Mouse (Mus musculus) intestine, postnatal 0 days (tissue): ENCODE results near the gene Nol12. TPM values are rescaled to one million over a fixed set of nuclear protein-coding genes. Genes with fewer than 3 reads are reported as not detected.

Experiments
- ATAC-seq: fragments of 200-750 bp; cut with Nextera tagmentation; 2 replicates; pipeline ENCODE4 v1.8.0; 2017; ENCODE audit warnings: mild to moderate bottlenecking, moderate TSS enrichment, moderate library complexity
- H3K27ac ChIP-seq: fragments of 300-500 bp; sonication (generic); 2 replicates; pipeline ENCODE4 v1.5.1; 2014; ENCODE audit warnings: mild to moderate bottlenecking, low read depth, low read length, moderate library complexity
- H3K27me3 ChIP-seq: fragments of 300-500 bp; sonication (generic); replicated peaks from 2 replicates; pipeline ENCODE4 v1.6.1; 2014; ENCODE audit warnings: low read length, mixed read lengths; ENCODE audit not compliant: control insufficient read depth, insufficient read depth
- H3K36me3 ChIP-seq: fragments of 300-500 bp; sonication (generic); 2 replicates; pipeline ENCODE4 v1.6.1; 2014; ENCODE audit warnings: mild to moderate bottlenecking, moderate library complexity; ENCODE audit not compliant: control insufficient read depth, insufficient read depth
- H3K4me1 ChIP-seq: fragments of 300-500 bp; sonication (generic); replicated peaks from 2 replicates; pipeline ENCODE4 v1.6.1; 2014; ENCODE audit warnings: antibody characterized with exemption, low read length, mixed read lengths; ENCODE audit not compliant: control insufficient read depth, insufficient read depth
- H3K4me2 ChIP-seq: fragments of 300-500 bp; sonication (generic); replicated peaks from 2 replicates; pipeline ENCODE4 v1.6.1; 2014; ENCODE audit warnings: low read depth, mild to moderate bottlenecking, moderate library complexity
- H3K4me3 ChIP-seq: fragments of 300-500 bp; sonication (generic); 2 replicates; pipeline ENCODE4 v1.5.1; 2014; ENCODE audit warnings: low read depth, low read length
- H3K9ac ChIP-seq: fragments of 300-500 bp; sonication (generic); 2 replicates; pipeline ENCODE4 v1.6.1; 2014; ENCODE audit warnings: mild to moderate bottlenecking, low read depth, low read length
- H3K9me3 ChIP-seq: fragments of 300-500 bp; sonication (generic); 2 replicates; pipeline ENCODE4 v1.6.1; 2016; ENCODE audit warnings: mixed run types; ENCODE audit not compliant: control insufficient read depth
- CTCF ChIP-seq: sonication (generic); IDR thresholded peaks from 2 replicates; pipeline ENCODE4 v1.5.1; 2016; ENCODE audit warnings: low read depth, mild to moderate bottlenecking, control low read depth, antibody characterized with exemption, moderate library complexity
- WGBS: fragments of 180-500 bp; shearing (Covaris S2); extraction: QIAGEN DNeasy Blood & Tissue Kit; methylation state at CpG from one replicate; pipeline ENCODE4 v1.1.7; 2014; 5-methylcytosine and 5-hydroxymethylcytosine counted together
- polyA plus RNA-seq: library from polyadenylated mRNA; unstranded; fragments of >200 nt; fragmentation: Nextera tagmentation; extraction: Ambion mirVana; gene quantifications from 2 replicates; pipeline ENCODE4 v1.2.1, GENCODE M21; 2015

The Nol12 gene
- polyA plus RNA-seq, 1 experiment from 2014 or later, result 24.8 TPM

DNA sequence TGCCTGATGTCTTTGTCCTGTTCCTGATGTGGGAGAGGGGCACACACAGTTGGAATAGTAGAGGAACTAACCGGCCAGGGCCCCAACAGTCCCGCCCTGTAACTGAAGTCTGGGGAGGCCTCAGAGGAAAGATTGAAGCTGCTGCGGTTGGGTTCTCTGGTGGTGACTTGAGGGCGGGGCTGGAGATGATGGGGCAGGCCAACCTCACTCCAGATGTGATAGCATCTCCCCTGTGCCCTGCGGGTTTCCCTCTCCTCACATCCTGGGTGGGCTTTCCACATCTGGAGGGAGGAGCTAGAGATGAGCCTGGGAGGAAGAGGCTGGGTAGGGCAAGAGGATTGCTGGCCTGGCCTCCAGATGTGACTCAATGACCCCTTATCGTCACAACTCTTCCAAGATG is 11.1 kb upstream of the Nol12 start:
- Histone ChIP-seq H3K9me3 (no peaks in the 10 kb centered on the region), H3K4me3 (no peak overlapping the region), H3K9ac (no peak overlapping the region), H3K27ac (no peak overlapping the region), H3K4me2 (no peak overlapping the region), H3K36me3 (no peaks in the 10 kb centered on the region; the same call in none of the 2 replicates), H3K27me3 (no peaks in the 10 kb centered on the region), H3K4me1 (peaks cover 6% of the 10 kb centered on the region; the same call in 1 of the 2 replicates)
- WGBS, result 46% methylated on average over 6 of the region's 6 CpGs
- no peak for TF ChIP-seq CTCF
- ATAC-seq, result no peak

DNA sequence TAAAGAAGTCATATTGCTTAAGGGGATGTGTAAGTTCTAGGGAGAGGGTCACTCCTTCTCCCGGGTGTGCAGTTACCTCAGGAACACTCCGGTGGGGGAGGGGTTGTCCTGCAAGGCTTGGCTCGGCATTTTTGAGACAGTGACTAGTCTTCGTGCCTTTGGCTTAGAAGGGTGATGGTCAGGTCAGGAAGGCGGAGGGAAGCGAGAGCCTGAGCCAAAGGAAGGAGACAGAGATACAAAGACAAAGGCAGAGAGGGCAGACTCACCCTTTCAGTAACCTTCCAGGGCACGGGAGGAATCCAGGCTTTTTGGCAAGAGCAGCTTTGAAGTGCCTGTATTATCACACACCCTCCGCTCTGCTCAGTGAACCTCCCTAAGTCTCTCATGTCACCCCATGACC is 9.6 kb upstream of the Nol12 start:
- no peak overlapping the region for H3K4me3 ChIP-seq
- peak overlapping the region; percentile 58; the same call in 1 of the 2 replicates for H3K27ac ChIP-seq
- no peaks in the 10 kb centered on the region for H3K27me3 ChIP-seq
- H3K4me1 ChIP-seq, result peaks cover 6% of the 10 kb centered on the region; the same call in 1 of the 2 replicates
- peaks cover 6% of the 10 kb centered on the region; the same call in 1 of the 2 replicates for H3K36me3 ChIP-seq
- TF ChIP-seq CTCF, result no peak
- 54% methylated on average over 8 of the region's 8 CpGs for WGBS
- H3K9ac ChIP-seq, result no peak overlapping the region
- no peak for ATAC-seq
- no peaks in the 10 kb centered on the region for H3K9me3 ChIP-seq
- no peak overlapping the region for H3K4me2 ChIP-seq

DNA sequence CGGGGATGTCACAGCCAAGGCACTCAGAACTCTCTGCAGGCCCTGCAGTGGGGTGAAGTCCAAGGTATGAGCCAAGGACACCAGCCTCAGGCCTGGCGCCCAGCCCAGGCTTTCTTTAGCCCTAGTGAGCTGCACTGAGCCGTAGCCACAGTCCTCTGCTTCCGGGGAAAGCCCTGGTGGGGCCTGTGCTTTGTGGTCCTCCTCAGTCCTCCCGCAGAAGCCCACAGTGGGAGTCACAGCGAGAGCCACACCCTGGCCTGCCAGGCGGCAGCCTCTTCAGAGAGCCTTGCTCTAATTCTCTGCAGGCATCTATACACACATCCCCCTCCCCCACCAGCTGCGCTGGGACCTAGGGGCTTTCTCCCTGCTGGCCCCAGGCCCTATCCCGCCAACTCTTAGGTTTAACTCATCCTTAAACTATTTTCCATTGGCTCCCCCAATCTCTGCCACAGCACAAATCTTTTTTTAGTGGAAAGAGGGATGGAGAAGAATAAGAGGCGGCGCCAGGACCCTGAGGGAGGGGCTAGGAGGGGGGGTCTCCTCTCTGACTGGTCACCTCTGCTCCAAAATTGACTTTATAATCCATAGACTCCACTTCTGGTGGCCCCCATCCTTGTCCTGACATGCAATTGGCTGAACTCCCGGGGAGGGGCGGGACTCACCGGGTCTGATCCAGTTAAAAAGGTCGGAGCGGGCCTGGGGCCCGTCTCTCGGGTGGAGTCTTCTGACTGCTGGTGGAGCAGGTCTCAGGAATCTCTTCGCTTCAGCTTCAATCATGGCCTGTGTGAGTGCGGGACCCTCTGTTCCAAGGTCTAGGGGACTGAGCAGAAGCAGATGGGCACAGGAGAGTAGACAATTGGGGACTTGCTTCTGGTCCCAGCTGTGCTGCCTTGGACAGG is 8.5 kb upstream of the Nol12 start, which contains the start of gene Lgals1:
TSS of gene Lgals1 (plus strand) at position 705 of the 899 bp plus-strand sequence.
- Histone ChIP-seq H3K36me3 (peaks cover 8% of the 10 kb centered on the region; the same call in 1 of the 2 replicates), H3K4me1 (peaks cover 6% of the 10 kb centered on the region; the same call in 1 of the 2 replicates), H3K4me3 (peak within 1 kb of the TSS; percentile 41), H3K9me3 (no peaks in the 10 kb centered on the region), H3K27ac (peak within 1 kb of the TSS; percentile 58), H3K4me2 (peak within 1 kb of the TSS; percentile 67), H3K27me3 (no peaks in the 10 kb centered on the region), H3K9ac (peak within 1 kb of the TSS; percentile 40)
- WGBS, result 12% methylated on average over 20 of the region's 20 CpGs
- TF ChIP-seq CTCF, result no peak
- peak; percentile 43 for ATAC-seq

DNA sequence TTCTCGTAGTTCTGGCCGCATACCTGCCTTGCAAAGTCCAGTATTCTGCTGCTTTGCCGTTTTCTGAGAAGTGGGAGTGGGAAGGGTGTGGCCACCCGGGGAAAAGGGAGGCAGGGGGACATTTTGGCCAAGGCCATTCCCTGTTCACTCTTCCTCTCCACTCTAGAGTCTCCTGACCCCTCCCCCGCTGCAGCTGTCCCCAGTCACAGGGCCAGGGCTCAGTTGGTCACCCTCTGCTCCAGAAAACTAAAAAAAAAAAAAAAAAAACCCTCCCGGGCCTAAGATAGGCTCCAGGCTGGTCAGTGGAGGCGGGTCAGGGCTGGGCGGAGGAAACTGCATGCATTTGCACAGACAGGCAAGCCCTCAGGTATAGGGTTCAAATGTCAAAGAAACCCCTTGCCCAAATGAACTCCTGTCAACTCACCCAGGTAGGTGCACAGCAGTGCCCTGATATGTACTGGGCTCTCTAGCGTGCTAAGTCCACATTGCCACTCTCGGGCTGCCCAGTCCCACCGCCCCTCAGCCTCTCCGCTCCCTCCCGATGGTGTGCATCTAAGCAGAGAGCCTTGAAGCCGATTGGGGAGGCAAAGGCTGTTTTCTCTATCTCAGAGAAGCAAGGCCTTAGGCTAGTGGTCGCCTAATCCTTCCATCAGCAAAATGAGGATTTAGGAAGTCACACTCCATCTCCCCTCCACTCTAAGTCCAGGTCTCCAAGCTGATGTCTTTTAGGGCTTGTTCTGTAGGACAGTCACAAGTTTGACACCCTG is 7.5 kb upstream of the Nol12 start:
- Histone ChIP-seq H3K36me3 (peaks cover 8% of the 10 kb centered on the region; the same call in 1 of the 2 replicates), H3K4me2 (peak overlapping the region; percentile 67), H3K27me3 (no peaks in the 10 kb centered on the region), H3K9ac (peak overlapping the region; percentile 40), H3K9me3 (no peaks in the 10 kb centered on the region), H3K4me1 (peaks cover 6% of the 10 kb centered on the region; the same call in 1 of the 2 replicates), H3K27ac (peak overlapping the region; percentile 46), H3K4me3 (peak overlapping the region; percentile 41)
- WGBS, result 24% methylated on average over 15 of the region's 15 CpGs
- no peak for TF ChIP-seq CTCF
- ATAC-seq, result no peak

DNA sequence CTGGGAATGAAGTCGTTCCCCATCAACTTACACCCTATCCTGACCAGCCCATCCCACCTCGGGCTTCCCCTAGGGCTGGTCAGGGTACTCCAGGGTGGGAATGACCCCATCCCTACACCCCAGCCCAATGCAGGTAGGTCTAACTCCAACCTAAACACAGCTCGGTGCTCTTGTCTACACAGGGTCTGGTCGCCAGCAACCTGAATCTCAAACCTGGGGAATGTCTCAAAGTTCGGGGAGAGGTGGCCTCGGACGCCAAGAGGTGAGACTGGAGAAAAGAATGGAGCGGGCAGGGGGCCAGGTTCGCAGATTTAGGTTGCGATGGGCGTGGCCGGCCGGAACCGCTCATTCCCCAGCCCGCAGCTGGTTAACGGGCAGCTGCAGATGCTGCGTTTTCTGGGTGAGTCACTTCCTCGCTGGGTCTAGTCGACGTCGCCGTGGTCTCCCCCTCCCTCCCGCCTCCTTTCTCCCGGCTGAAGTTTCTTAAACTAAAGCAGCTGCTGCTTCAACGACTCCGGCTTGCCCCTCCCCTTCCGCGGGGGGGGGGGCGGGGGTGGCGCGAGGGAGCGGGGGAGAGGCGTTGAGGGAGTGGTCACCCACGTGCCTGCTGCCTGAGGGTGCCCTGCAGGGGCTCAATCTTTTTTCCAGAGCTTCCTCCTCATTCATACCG is 6.8 kb upstream of the Nol12 start:
- H3K9ac ChIP-seq, result peak overlapping the region; percentile 40; the same call in 1 of the 2 replicates
- H3K4me3 ChIP-seq, result peak overlapping the region; percentile 41
- WGBS, result 2% methylated on average over 29 of the region's 35 CpGs
- H3K27me3 ChIP-seq, result no peaks in the 10 kb centered on the region
- peaks cover 8% of the 10 kb centered on the region; the same call in 1 of the 2 replicates for H3K36me3 ChIP-seq
- peaks cover 6% of the 10 kb centered on the region; the same call in 1 of the 2 replicates for H3K4me1 ChIP-seq
- peak; percentile 23 for ATAC-seq
- no peaks in the 10 kb centered on the region for H3K9me3 ChIP-seq
- H3K4me2 ChIP-seq, result peak overlapping the region; percentile 67
- H3K27ac ChIP-seq, result peak overlapping the region; percentile 46
- TF ChIP-seq CTCF, result no peak
